Mouse (Mus musculus): ENCODE measurements around the gene Ddn.

- TF ChIP-seq CTCF (IDR thresholded peaks at IDR 0.05; ENCODE audit: low read depth) = peak; percentile 62
- no peak for TF ChIP-seq EP300 (IDR thresholded peaks at IDR 0.05; ENCODE audit: low read depth)
Measured at GRCm38 (mm10) chr15:98832161-98833058, 23.1 kb upstream of the Ddn start.

Data from liver, postnatal 0 days (tissue).